In genomic region chr1:30799277-30799834, GRCm38 (mm10) we compare ENCODE assay signal across 14 mouse cellular contexts.
"Had no signal": no experiment of that assay in that cellular context is flagged by ENCODE, and none has a peak within 500 bp of the region (broad histone marks: within the 10 kb centered on the region; RNA-seq: fewer than 3 reads in every experiment).

No protein-coding gene starts in this region.

- ATAC-seq: intestine, postnatal 0 days; liver, embryonic 12.5 days had no signal

- H3K27ac ChIP-seq: limb, embryonic 12.5 days; limb, embryonic 15.5 days; liver, embryonic 12.5 days; liver, embryonic 15.5 days; macrophage had no signal

- H3K4me3 ChIP-seq: limb, embryonic 12.5 days; limb, embryonic 15.5 days; liver, embryonic 12.5 days; liver, embryonic 15.5 days had no signal

- H3K9me3 ChIP-seq: limb, embryonic 12.5 days; limb, embryonic 15.5 days; liver, embryonic 12.5 days; liver, embryonic 15.5 days had no signal

- H3K4me1 ChIP-seq: limb, embryonic 12.5 days; limb, embryonic 15.5 days; liver, embryonic 12.5 days; liver, embryonic 15.5 days had no signal

- DNase-seq: kidney, adult 2 months; kidney, postnatal 14 days; kidney, postnatal 4 days; left cerebral cortex, postnatal 4 days; lung, adult 18-20 months; lung, postnatal 14 days; thymus, adult 18-20 months; thymus, postnatal 36 days had no signal

- H3K4me2 ChIP-seq: limb, embryonic 12.5 days; limb, embryonic 15.5 days; liver, embryonic 12.5 days; liver, embryonic 15.5 days had no signal

- H3K27me3 ChIP-seq: limb, embryonic 12.5 days; limb, embryonic 15.5 days; liver, embryonic 12.5 days; liver, embryonic 15.5 days had no signal

- H3K9ac ChIP-seq: limb, embryonic 12.5 days; limb, embryonic 15.5 days; liver, embryonic 12.5 days; liver, embryonic 15.5 days had no signal
